Mouse (Mus musculus): ENCODE results near the gene Scgb2b12. TPM values are rescaled to one million over a fixed set of nuclear protein-coding genes. Genes with fewer than 3 reads are reported as not detected.

The Scgb2b12 gene
- polyA plus RNA-seq (2014; fragmentation: Illumina TruSeq; extraction: RNeasy Lipid Tissue Mini Kit (QIAGEN cat#74804); ENCODE audit: low read depth, low replicate concordance) = not detected

GRCm38 (mm10) chr7:32327145-32327544 lies at the start of gene Scgb2b12:
Gene Scgb2b12 (minus strand): TSS chr7:32327245.

GRCm38 (mm10) chr7:32333882-32334281 lies 6.8 kb upstream of the Scgb2b12 start, which contains the start of gene Scgb1b12:
Gene Scgb1b12 (plus strand): TSS chr7:32334182.

Other genes with a start within 250 kb of the Scgb2b12 start
- not detected for gene Scgb1b10, start 226.4 kb downstream of the Scgb2b12 start, polyA plus RNA-seq (2014; fragmentation: Illumina TruSeq; extraction: RNeasy Lipid Tissue Mini Kit (QIAGEN cat#74804); ENCODE audit: low read depth, low replicate concordance)
- not detected for gene Scgb2b11, start 116.1 kb downstream of the Scgb2b12 start, polyA plus RNA-seq (2014; fragmentation: Illumina TruSeq; extraction: RNeasy Lipid Tissue Mini Kit (QIAGEN cat#74804); ENCODE audit: low read depth, low replicate concordance)
- gene Scgb1b11, start 104.4 kb downstream of the Scgb2b12 start, polyA plus RNA-seq (2014; fragmentation: Illumina TruSeq; extraction: RNeasy Lipid Tissue Mini Kit (QIAGEN cat#74804); ENCODE audit: low read depth, low replicate concordance) = not detected
- gene Scgb1b12, start 6.9 kb upstream of the Scgb2b12 start, polyA plus RNA-seq (2014; fragmentation: Illumina TruSeq; extraction: RNeasy Lipid Tissue Mini Kit (QIAGEN cat#74804); ENCODE audit: low read depth, low replicate concordance) = not detected
- not detected for gene Scgb1b29, start 114.3 kb upstream of the Scgb2b12 start, polyA plus RNA-seq (2014; fragmentation: Illumina TruSeq; extraction: RNeasy Lipid Tissue Mini Kit (QIAGEN cat#74804); ENCODE audit: low read depth, low replicate concordance)

Data from liver, adult 10 weeks (tissue).